Mouse (Mus musculus): ENCODE measurements around the gene Tdp1. TPM values are rescaled to one million over a fixed set of nuclear protein-coding genes. Genes with fewer than 3 reads are reported as not detected.
A peak's percentile ranks its signal among the peaks of the same experiment; 100 is the strongest.

The Tdp1 gene
- polyA plus RNA-seq (2015; fragmentation: Nextera tagmentation; extraction: Ambion mirVana) = 31.3 and 37.9 TPM in 2 replicates

- Histone ChIP-seq H3K9ac (ENCODE audit: low read depth, low read length) (peak within 1 kb of the TSS; percentile 85), H3K27me3 (ENCODE audit: insufficient read depth, low read length) (no peaks in the 10 kb centered on the region), H3K36me3 (ENCODE audit: insufficient read depth, low read length) (no peaks in the 10 kb centered on the region), H3K4me3 (replicated peaks; ENCODE audit: low read depth, low read length) (peak within 1 kb of the TSS; percentile 65), H3K9me3 (replicated peaks; ENCODE audit: low read length) (no peaks in the 10 kb centered on the region), H3K27ac (peak within 1 kb of the TSS; percentile 69; the same call in 1 of the 2 replicates), H3K4me2 (ENCODE audit: low read length) (peak within 1 kb of the TSS; percentile 94), H3K4me1 (replicated peaks; ENCODE audit: insufficient read depth, low read length) (peaks cover 10% of the 10 kb centered on the region; the same call in 1 of the 2 replicates)
- no peak; the same call in 1 of the 2 replicates for TF ChIP-seq CTCF (IDR thresholded peaks at IDR 0.05; ENCODE audit: low read depth)
- under 1% methylated on average over 73 of the region's 73 CpGs for WGBS
- ATAC-seq (replicated peaks; ENCODE audit: low FRiP score, low read depth) = peak; percentile 90
- peak; percentile 96 for DNase-seq (ENCODE audit: low spot score)
Measured at GRCm38 (mm10) chr12:99884269-99885261, at the start of gene Tdp1, which contains the start of gene Efcab11. TSS of gene Tdp1 (plus strand) at chr12:99884517. TSS of gene Efcab11 (minus strand) at chr12:99884439.

- Histone ChIP-seq H3K4me1 (replicated peaks; ENCODE audit: insufficient read depth, low read length) (0 out of 2 replicates have a peak, but pooled peaks cover 11% of the 10 kb centered on the region), H3K4me3 (replicated peaks; ENCODE audit: low read depth, low read length) (no peak overlapping the region), H3K9me3 (replicated peaks; ENCODE audit: low read length) (no peaks in the 10 kb centered on the region), H3K27ac (no peak overlapping the region), H3K9ac (ENCODE audit: low read depth, low read length) (no peak overlapping the region), H3K36me3 (ENCODE audit: insufficient read depth, low read length) (no peaks in the 10 kb centered on the region), H3K4me2 (ENCODE audit: low read length) (peak overlapping the region; percentile 15; the same call in 1 of the 2 replicates), H3K27me3 (ENCODE audit: insufficient read depth, low read length) (no peaks in the 10 kb centered on the region)
- DNase-seq (ENCODE audit: low spot score) (peak; percentile 78), ATAC-seq (replicated peaks; ENCODE audit: low FRiP score, low read depth) (peak; percentile 63; the same call in 1 of the 2 replicates)
- TF ChIP-seq CTCF (IDR thresholded peaks at IDR 0.05; ENCODE audit: low read depth) = no peak
- WGBS = 58% methylated on average over 20 of the region's 20 CpGs
Measured at GRCm38 (mm10) chr12:99836404-99837131, 47.7 kb upstream of the Tdp1 start.

GRCm38 (mm10) chr12:99837528-99837927 lies 46.8 kb upstream of the Tdp1 start:
- Histone ChIP-seq H3K9ac (ENCODE audit: low read depth, low read length) (no peak overlapping the region), H3K4me1 (replicated peaks; ENCODE audit: insufficient read depth, low read length) (0 out of 2 replicates have a peak, but pooled peaks cover 11% of the 10 kb centered on the region), H3K36me3 (ENCODE audit: insufficient read depth, low read length) (no peaks in the 10 kb centered on the region), H3K4me2 (ENCODE audit: low read length) (no peak overlapping the region), H3K27me3 (ENCODE audit: insufficient read depth, low read length) (no peaks in the 10 kb centered on the region), H3K9me3 (replicated peaks; ENCODE audit: low read length) (no peaks in the 10 kb centered on the region), H3K27ac (no peak overlapping the region), H3K4me3 (replicated peaks; ENCODE audit: low read depth, low read length) (no peak overlapping the region)
- no peak for TF ChIP-seq CTCF (IDR thresholded peaks at IDR 0.05; ENCODE audit: low read depth)
- ATAC-seq (replicated peaks; ENCODE audit: low FRiP score, low read depth) (no peak), DNase-seq (ENCODE audit: low spot score) (no peak)
- WGBS = 86% methylated on average over 5 of the region's 5 CpGs

- no peaks in the 10 kb centered on the region for H3K9me3 ChIP-seq (replicated peaks; ENCODE audit: low read length)
- 42% methylated on average over 11 of the region's 11 CpGs for WGBS
- no peaks in the 10 kb centered on the region for H3K36me3 ChIP-seq (ENCODE audit: insufficient read depth, low read length)
- no peak overlapping the region for H3K4me3 ChIP-seq (replicated peaks; ENCODE audit: low read depth, low read length)
- no peak for ATAC-seq (replicated peaks; ENCODE audit: low FRiP score, low read depth)
- H3K4me1 ChIP-seq (replicated peaks; ENCODE audit: insufficient read depth, low read length) = 0 out of 2 replicates have a peak, but pooled peaks cover 11% of the 10 kb centered on the region
- H3K27me3 ChIP-seq (ENCODE audit: insufficient read depth, low read length) = no peaks in the 10 kb centered on the region
- DNase-seq (ENCODE audit: low spot score) = peak; percentile 39
- TF ChIP-seq CTCF (IDR thresholded peaks at IDR 0.05; ENCODE audit: low read depth) = no peak
- no peak overlapping the region for H3K4me2 ChIP-seq (ENCODE audit: low read length)
- no peak overlapping the region for H3K27ac ChIP-seq
- no peak overlapping the region for H3K9ac ChIP-seq (ENCODE audit: low read depth, low read length)
Measured at GRCm38 (mm10) chr12:99838109-99838508, 46.2 kb upstream of the Tdp1 start.

- H3K36me3 ChIP-seq (ENCODE audit: insufficient read depth, low read length) = no peaks in the 10 kb centered on the region
- H3K27ac ChIP-seq = no peak overlapping the region
- peak; percentile 57 for TF ChIP-seq CTCF (IDR thresholded peaks at IDR 0.05; ENCODE audit: low read depth)
- peak; percentile 41 for DNase-seq (ENCODE audit: low spot score)
- H3K4me2 ChIP-seq (ENCODE audit: low read length) = no peak overlapping the region
- H3K9ac ChIP-seq (ENCODE audit: low read depth, low read length) = no peak overlapping the region
- H3K4me1 ChIP-seq (replicated peaks; ENCODE audit: insufficient read depth, low read length) = 0 out of 2 replicates have a peak, but pooled peaks cover 11% of the 10 kb centered on the region
- H3K27me3 ChIP-seq (ENCODE audit: insufficient read depth, low read length) = no peaks in the 10 kb centered on the region
- no peaks in the 10 kb centered on the region for H3K9me3 ChIP-seq (replicated peaks; ENCODE audit: low read length)
- no peak overlapping the region for H3K4me3 ChIP-seq (replicated peaks; ENCODE audit: low read depth, low read length)
- WGBS = 86% methylated on average over 14 of the region's 14 CpGs
- ATAC-seq (replicated peaks; ENCODE audit: low FRiP score, low read depth) = no peak
Measured at GRCm38 (mm10) chr12:99838703-99839102, 45.6 kb upstream of the Tdp1 start.

GRCm38 (mm10) chr12:99844951-99845350 lies 39.4 kb upstream of the Tdp1 start:
- DNase-seq (ENCODE audit: low spot score) (peak; percentile 9), ATAC-seq (replicated peaks; ENCODE audit: low FRiP score, low read depth) (no peak)
- Histone ChIP-seq H3K9me3 (replicated peaks; ENCODE audit: low read length) (no peaks in the 10 kb centered on the region), H3K27ac (no peak overlapping the region), H3K36me3 (ENCODE audit: insufficient read depth, low read length) (no peaks in the 10 kb centered on the region), H3K4me2 (ENCODE audit: low read length) (no peak overlapping the region), H3K4me3 (replicated peaks; ENCODE audit: low read depth, low read length) (no peak overlapping the region), H3K4me1 (replicated peaks; ENCODE audit: insufficient read depth, low read length) (no peaks in the 10 kb centered on the region), H3K9ac (ENCODE audit: low read depth, low read length) (no peak overlapping the region), H3K27me3 (ENCODE audit: insufficient read depth, low read length) (no peaks in the 10 kb centered on the region)
- no peak for TF ChIP-seq CTCF (IDR thresholded peaks at IDR 0.05; ENCODE audit: low read depth)
- 50% methylated on average over 8 of the region's 8 CpGs for WGBS
